Mouse (Mus musculus): ENCODE results near the gene St8sia1. TPM values are rescaled to one million over a fixed set of nuclear protein-coding genes. Genes with fewer than 3 reads are reported as not detected.

The St8sia1 gene
- total and polyA plus RNA-seq, 3 experiments: 0.01 TPM; not detected in 2

- Histone ChIP-seq H3K79me2 (ENCODE audit: control insufficient read depth, insufficient read depth, low read length, poor library complexity) (no peaks in the 10 kb centered on the region), H3K27ac (ENCODE audit: control insufficient read depth, low read depth, low read length) (no peak overlapping the region), H3K9me3 (replicated peaks; ENCODE audit: insufficient read depth, low read length) (no peaks in the 10 kb centered on the region), H3K36me3 (ENCODE audit: control insufficient read depth in 1 of 2, insufficient read depth in 2 of 2, low read length in 2 of 2) (no peaks in the 10 kb centered on the region), H3K4me1 (ENCODE audit: control insufficient read depth in 1 of 2, insufficient read depth in 2 of 2, low read length in 2 of 2) (no peaks in the 10 kb centered on the region), H3K27me3 (ENCODE audit: control insufficient read depth in 1 of 2, insufficient read depth in 2 of 2, low read length in 2 of 2) (no peaks in the 10 kb centered on the region), H3K4me3 (ENCODE audit: control insufficient read depth in 1 of 2, insufficient read depth in 1 of 2, low read depth in 2 of 2, low read length in 2 of 2) (no peak overlapping the region), H3K9ac (ENCODE audit: control insufficient read depth, low read depth, low read length, poor library complexity, severe bottlenecking) (no peak overlapping the region)
- no peak for TF ChIP-seq TCF12 (IDR thresholded peaks at IDR 0.05; ENCODE audit: low read depth, low read length)
- no peak for TF ChIP-seq MAX (IDR thresholded peaks at IDR 0.05; ENCODE audit: low read length)
- TF ChIP-seq ZNF384 (IDR thresholded peaks at IDR 0.05; ENCODE audit: low read depth, low read length): no peak
- no peak for TF ChIP-seq RCOR1 (IDR thresholded peaks at IDR 0.05; ENCODE audit: low read depth, low read length)
- TF ChIP-seq ZC3H11A (IDR thresholded peaks at IDR 0.05; ENCODE audit: low read depth, low read length): no peak
- no peak for TF ChIP-seq CTCF (IDR thresholded peaks at IDR 0.05 in 2 of 3, conservative IDR thresholded peaks at IDR 0.05 in 1 of 3; ENCODE audit: control insufficient read depth in 1 of 3, insufficient read depth in 1 of 3, low read depth in 2 of 3, low read length in 3 of 3, poor library complexity in 1 of 3, severe bottlenecking in 1 of 3)
- no peak for TF ChIP-seq ZKSCAN1 (IDR thresholded peaks at IDR 0.05; ENCODE audit: low read depth, low read length)
- no peak for DNase-seq (ENCODE audit: low read depth, low spot score)
Observed at GRCm38 (mm10) chr6:142961721-142962455, 2.4 kb downstream of the St8sia1 start.

DNA sequence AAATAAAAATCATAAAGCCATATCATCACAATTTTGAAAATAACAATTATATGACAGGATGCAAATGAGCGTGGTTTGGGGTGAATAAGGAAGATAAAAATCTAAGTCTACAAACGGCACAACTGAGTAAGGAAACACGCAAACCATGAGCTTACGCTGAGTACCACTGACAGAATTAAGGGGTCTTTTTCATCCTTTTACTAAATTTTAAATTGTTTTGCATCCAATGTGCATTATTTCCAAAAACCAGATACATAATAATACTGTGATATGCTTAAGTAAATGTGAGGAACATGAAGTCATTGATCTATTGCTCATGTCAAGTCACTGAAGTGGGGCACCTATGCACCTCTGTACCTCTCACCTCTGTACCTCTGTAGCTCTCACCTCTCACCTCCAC lies 7.7 kb downstream of the St8sia1 start:
- H3K4me1 ChIP-seq (ENCODE audit: control insufficient read depth in 1 of 2, insufficient read depth in 2 of 2, low read length in 2 of 2): no peaks in the 10 kb centered on the region; a peak in 1 of 4 replicates
- no peak overlapping the region for H3K9ac ChIP-seq (ENCODE audit: control insufficient read depth, low read depth, low read length, poor library complexity, severe bottlenecking)
- no peak overlapping the region for H3K4me3 ChIP-seq (ENCODE audit: control insufficient read depth in 1 of 2, insufficient read depth in 1 of 2, low read depth in 2 of 2, low read length in 2 of 2)
- DNase-seq (ENCODE audit: low read depth, low spot score): no peak
- H3K36me3 ChIP-seq (ENCODE audit: control insufficient read depth in 1 of 2, insufficient read depth in 2 of 2, low read length in 2 of 2): no peaks in the 10 kb centered on the region
- no peaks in the 10 kb centered on the region for H3K79me2 ChIP-seq (ENCODE audit: control insufficient read depth, insufficient read depth, low read length, poor library complexity)
- no peak overlapping the region for H3K27ac ChIP-seq (ENCODE audit: control insufficient read depth, low read depth, low read length)
- no peaks in the 10 kb centered on the region for H3K9me3 ChIP-seq (replicated peaks; ENCODE audit: insufficient read depth, low read length)
- no peak for TF ChIP-seq ZNF384 (IDR thresholded peaks at IDR 0.05; ENCODE audit: low read depth, low read length)
- TF ChIP-seq MYB (IDR thresholded peaks at IDR 0.05; ENCODE audit: low read depth, low read length): no peak
- no peak for TF ChIP-seq POLR2AphosphoS5 (IDR thresholded peaks at IDR 0.05; ENCODE audit: borderline replicate concordance, low read depth, low read length)
- TF ChIP-seq RCOR1 (IDR thresholded peaks at IDR 0.05; ENCODE audit: low read depth, low read length): no peak
- no peak for TF ChIP-seq UBTF (IDR thresholded peaks at IDR 0.05; ENCODE audit: borderline replicate concordance, insufficient read depth, low read depth, low read length)
- no peak for TF ChIP-seq MXI1 (IDR thresholded peaks at IDR 0.05; ENCODE audit: low read depth, low read length)
- no peak for TF ChIP-seq CTCF (IDR thresholded peaks at IDR 0.05 in 2 of 3, conservative IDR thresholded peaks at IDR 0.05 in 1 of 3; ENCODE audit: control insufficient read depth in 1 of 3, insufficient read depth in 1 of 3, low read depth in 2 of 3, low read length in 3 of 3, poor library complexity in 1 of 3, severe bottlenecking in 1 of 3)
- no peak for TF ChIP-seq RAD21 (IDR thresholded peaks at IDR 0.05; ENCODE audit: low read depth, low read length)
- TF ChIP-seq MYC (IDR thresholded peaks at IDR 0.05; ENCODE audit: low read depth, low read length): no peak
- TF ChIP-seq ELF1 (IDR thresholded peaks at IDR 0.05; ENCODE audit: low read depth, low read length): no peak
- no peak for TF ChIP-seq NELFE (IDR thresholded peaks at IDR 0.05; ENCODE audit: low read depth, low read length)
- TF ChIP-seq BHLHE40 (IDR thresholded peaks at IDR 0.05; ENCODE audit: borderline replicate concordance, low read depth, low read length): no peak
- TF ChIP-seq MAFK (IDR thresholded peaks at IDR 0.05; ENCODE audit: borderline replicate concordance, low read depth, low read length): no peak
- TF ChIP-seq TAL1 (IDR thresholded peaks at IDR 0.05; ENCODE audit: low read length): no peak
- TF ChIP-seq CHD1 (IDR thresholded peaks at IDR 0.05; ENCODE audit: low read depth, low read length): no peak
- TF ChIP-seq MAX (IDR thresholded peaks at IDR 0.05; ENCODE audit: low read length): no peak
- no peak for TF ChIP-seq SIN3A (IDR thresholded peaks at IDR 0.05; ENCODE audit: low read length)
- no peaks in the 10 kb centered on the region for H3K27me3 ChIP-seq (ENCODE audit: control insufficient read depth in 1 of 2, insufficient read depth in 2 of 2, low read length in 2 of 2)
